Mouse (Mus musculus) monocyte, adult 5-6 weeks (primary cell): Measurements from ENCODE around the gene Drc1. TPM values are rescaled to one million over a fixed set of nuclear protein-coding genes. Genes with fewer than 3 reads are reported as not detected.

ENCODE experiments used
- ATAC-seq: fragments of 153-309, 156-312 bp; replicated peaks from 2 replicates; pipeline ENCODE4 v1.8.0; 2017; ENCODE audit warnings: mild to moderate bottlenecking; ENCODE audit not compliant: low TSS enrichment, insufficient number of reproducible peaks, severe bottlenecking, poor library complexity, low FRiP score
- total RNA-seq: library from RNA; stranded (forward); fragments of 200-1000, 200-491, 200-594 nt; gene quantifications from 3 replicates; pipeline ENCODE4 v1.2.3, GENCODE M21; 2017

The Drc1 gene
- 0.19 to 0.53 TPM in 2 of 3 replicates, not detected in the other for total RNA-seq

DNA sequence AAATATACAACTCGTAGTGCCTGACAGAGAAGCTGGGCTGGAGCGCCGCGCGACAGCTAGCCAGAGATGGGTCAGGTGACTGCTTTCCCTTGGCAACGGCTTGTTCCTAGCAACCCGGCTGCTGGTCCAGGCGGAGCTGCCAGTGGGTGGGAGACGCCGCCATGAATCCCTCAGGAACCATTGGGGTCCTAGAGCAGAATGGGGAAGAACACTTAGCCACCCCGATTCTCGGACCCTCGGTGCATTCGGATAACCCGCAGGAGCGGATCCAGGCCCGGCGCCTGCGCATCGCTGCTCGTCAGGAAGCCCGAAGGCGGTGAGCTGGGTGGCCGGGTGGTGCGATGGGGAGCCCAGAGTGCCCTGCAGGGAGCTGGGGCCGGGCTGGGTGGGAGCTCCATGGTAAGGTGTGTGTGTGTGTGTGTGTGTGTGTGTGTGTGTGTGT, at the start of gene Drc1:
Gene Drc1, plus strand, starts transcription at position 98 of the 442 bp plus-strand sequence.
- no peak for ATAC-seq

DNA sequence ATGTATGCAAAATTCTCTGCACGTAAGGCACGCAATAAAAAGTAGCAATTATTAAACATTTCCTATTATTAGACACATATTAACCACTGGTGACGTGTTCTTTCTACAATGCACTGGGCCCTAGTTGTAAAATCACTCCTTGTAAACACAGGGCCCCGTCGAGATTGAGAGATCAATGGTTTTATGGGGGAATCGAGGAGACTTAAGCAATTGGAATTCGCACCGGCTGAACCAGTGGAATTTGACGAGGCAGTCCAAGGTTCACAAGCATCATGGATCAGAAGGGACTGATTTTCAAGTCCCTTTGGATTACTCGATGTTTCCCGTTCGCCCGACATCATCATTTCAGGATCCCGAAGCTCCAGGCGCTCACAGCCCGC, 49.3 kb upstream of the Drc1 start:
- ATAC-seq: no peak

GRCm38 (mm10) chr5:30232271-30232971, 48.8 kb upstream of the Drc1 start, which contains the start of gene Selenoi:
Gene Selenoi, plus strand, starts transcription at chr5:30232581.
- ATAC-seq: peak; percentile 99

GRCm38 (mm10) chr5:30233042-30233441, 48.1 kb upstream of the Drc1 start:
- no peak for ATAC-seq

GRCm38 (mm10) chr5:30233979-30234378, 47.2 kb upstream of the Drc1 start:
- ATAC-seq: no peak

DNA sequence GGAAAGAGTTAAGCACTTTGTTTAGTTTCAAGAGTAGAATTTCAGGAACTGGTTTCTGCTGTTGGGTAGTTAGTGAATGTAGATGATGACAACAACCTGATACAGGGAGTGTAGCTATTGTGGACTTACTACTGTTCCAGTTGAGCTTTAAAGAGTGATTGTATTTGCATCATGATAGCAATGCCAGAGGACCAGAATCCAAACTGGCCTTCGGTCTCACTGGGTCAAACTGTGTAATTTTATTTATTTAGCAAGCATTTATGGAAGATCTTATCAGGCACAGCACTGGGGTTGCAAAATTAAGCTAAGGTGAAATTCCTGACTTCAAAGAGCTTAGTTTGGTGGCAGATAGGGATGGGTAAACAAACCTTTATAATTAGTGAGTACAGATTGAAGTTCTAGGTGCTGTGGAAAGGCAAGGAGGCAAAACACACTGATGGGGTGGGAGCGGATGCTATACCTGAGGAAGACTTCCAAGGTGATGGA, 45.5 kb upstream of the Drc1 start:
- ATAC-seq: no peak

- ATAC-seq: no peak
Measured at GRCm38 (mm10) chr5:30238533-30238932, 42.7 kb upstream of the Drc1 start.

- ATAC-seq: no peak
Measured at GRCm38 (mm10) chr5:30240552-30240951, 40.6 kb upstream of the Drc1 start.

- ATAC-seq: no peak
Measured at GRCm38 (mm10) chr5:30242410-30242809, 38.8 kb upstream of the Drc1 start.

DNA sequence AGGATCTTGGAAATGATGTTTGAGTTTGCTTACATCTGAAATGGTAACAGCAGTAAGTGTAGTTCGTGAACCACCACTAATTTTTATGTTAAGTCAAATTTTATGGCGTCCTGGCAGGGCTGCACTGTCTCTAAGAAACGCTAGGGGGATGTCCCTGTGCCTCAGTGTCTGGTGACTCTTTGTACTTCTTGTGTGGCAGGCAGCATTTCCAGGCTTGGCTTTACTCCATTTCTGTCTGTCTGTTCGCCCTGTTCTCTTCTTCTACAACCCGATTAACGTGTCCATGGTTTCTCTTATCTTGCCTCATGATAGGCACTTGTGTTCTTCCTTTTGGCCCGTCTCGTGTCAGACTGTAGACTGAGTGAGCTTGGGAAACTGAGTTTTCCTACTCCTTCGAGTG, 37.4 kb upstream of the Drc1 start:
- no peak for ATAC-seq

DNA sequence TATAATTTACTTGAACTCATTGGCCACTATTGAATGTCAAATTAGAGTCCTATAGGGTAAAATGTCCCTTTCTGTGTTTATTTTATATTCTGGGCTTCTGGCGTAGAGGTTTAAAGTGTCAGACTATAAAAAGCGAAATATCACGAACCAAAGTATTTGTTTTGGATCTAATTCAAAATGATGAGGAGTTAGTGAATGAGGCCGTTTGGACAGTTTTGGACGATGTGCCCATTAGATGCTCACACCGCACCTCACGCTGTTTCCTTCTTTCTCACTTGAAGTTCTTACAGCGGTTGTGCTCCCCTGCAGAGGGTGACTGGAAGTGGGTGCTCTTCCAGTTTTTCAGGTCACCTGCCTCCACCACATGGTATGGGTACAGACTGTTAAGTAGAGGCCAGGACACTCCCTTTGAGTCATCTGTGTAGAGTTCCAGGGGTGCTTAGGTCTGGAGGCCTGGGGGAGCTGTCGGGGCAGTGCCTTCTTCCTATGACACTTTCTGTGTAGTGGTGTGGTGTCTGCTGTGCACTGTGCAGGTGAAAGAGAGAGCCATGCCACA, 35.2 kb upstream of the Drc1 start:
- no peak for ATAC-seq

- ATAC-seq: no peak
Measured at GRCm38 (mm10) chr5:30247666-30248065, 33.5 kb upstream of the Drc1 start.

- no peak for ATAC-seq
Measured at GRCm38 (mm10) chr5:30255567-30256354, 25.4 kb upstream of the Drc1 start.

DNA sequence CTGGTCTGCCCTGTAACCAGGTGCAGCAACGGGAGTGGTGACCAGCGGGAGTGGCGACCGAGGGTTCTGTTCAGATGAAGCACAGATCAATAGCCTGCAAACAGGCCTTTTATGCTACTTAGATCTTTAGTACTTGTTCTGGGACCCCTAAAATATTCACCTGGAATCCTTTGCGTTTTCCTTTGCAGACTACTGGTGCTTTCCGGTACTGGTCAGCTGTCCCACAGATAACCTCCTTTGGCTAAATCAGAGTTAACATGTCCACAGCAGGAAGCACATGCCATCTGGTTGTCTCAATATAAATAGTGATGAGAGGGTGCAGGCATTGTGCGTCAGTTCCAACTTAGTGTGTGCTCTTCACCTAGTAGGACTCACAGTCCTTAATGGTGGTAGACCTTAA, 22.4 kb upstream of the Drc1 start:
- no peak for ATAC-seq

- no peak for ATAC-seq
Measured at GRCm38 (mm10) chr5:30270571-30271190, 10.5 kb upstream of the Drc1 start.

GRCm38 (mm10) chr5:30271599-30272281, 9.4 kb upstream of the Drc1 start:
- no peak for ATAC-seq

- ATAC-seq: no peak
Measured at GRCm38 (mm10) chr5:30276361-30276760, 4.8 kb upstream of the Drc1 start.

DNA sequence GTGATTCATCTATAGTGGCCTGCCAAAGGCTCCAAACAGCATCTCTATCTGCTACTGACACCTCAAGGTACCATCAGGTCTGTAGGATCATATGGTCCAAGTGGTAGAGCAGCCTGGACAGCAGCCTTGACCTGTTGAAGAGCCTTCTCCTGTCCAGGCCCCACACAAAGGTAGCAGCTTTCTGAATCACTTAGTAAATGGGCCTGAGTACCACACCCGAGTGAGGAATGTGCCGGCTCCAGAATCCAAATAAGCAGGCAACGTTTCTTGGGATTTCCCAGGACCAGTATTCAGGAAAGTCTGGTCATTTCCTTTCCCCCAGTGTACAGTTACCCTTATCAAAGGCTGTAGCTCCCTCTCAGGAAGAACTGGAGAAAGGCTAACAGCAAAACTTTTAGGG, 2.2 kb upstream of the Drc1 start:
- no peak for ATAC-seq

DNA sequence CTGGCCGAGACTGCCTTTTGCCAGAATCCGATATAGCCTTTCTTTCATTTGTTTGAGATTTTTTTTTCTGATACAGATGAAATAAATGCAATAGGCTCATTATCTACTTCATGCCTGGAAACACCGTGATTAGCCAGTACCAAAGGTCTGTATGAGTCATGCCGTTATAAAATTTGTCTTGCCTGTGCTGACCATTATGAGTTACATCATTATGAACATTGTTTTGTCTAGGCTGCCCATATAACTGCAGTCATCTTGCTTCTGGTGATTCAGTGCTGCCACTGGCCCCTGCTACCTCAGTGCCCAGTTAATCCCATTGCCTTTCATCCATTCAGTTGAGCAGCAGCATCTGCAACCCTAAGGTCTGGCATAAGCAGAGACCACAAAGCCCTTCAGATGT, 1.7 kb upstream of the Drc1 start:
- ATAC-seq: no peak
